27 mouse cellular contexts compared by ENCODE assay signal in genomic region chr4:145356234-145356633, GRCm38 (mm10). TPM values are rescaled to one million over a fixed set of nuclear protein-coding genes. Genes with fewer than 3 reads are reported as not detected.
"Had no signal": no experiment of that assay in that cellular context is flagged by ENCODE, and none has a peak within 500 bp of the region (broad histone marks: within the 10 kb centered on the region; RNA-seq: fewer than 3 reads in every experiment).

No protein-coding gene starts in this region.

- H3K9ac ChIP-seq: heart, embryonic 13.5 days; heart, embryonic 15.5 days; hindbrain, embryonic 13.5 days; hindbrain, embryonic 15.5 days; limb, embryonic 13.5 days; limb, embryonic 15.5 days; liver, embryonic 12.5 days; liver, embryonic 14.5 days had no signal

- H3K27ac ChIP-seq: heart, adult 2 months; heart, embryonic 13.5 days; heart, embryonic 15.5 days; hindbrain, embryonic 13.5 days; hindbrain, embryonic 15.5 days; hindbrain, postnatal 0 days; kidney, postnatal 0 days; limb, embryonic 13.5 days; limb, embryonic 15.5 days; liver, embryonic 12.5 days; liver, embryonic 14.5 days had no signal

- H3K27me3 ChIP-seq: heart, embryonic 13.5 days; heart, embryonic 15.5 days; hindbrain, embryonic 13.5 days; hindbrain, embryonic 15.5 days; limb, embryonic 13.5 days; limb, embryonic 15.5 days; liver, embryonic 12.5 days had no signal

- H3K4me1 ChIP-seq: heart, embryonic 13.5 days; heart, embryonic 15.5 days; hindbrain, embryonic 13.5 days; hindbrain, embryonic 15.5 days; limb, embryonic 13.5 days; limb, embryonic 15.5 days; liver, embryonic 12.5 days had no signal

- ATAC-seq: hindbrain, postnatal 0 days; intestine, embryonic 16.5 days; liver, embryonic 12.5 days had no signal

- DNase-seq: gastrocnemius, postnatal 14 days; heart, adult 11 months; heart, adult 2 months; heart, postnatal 14 days; heart, postnatal 36 days; kidney, adult 11 months; kidney, adult 2 months; kidney, adult 9 months; kidney, postnatal 14 days; kidney, postnatal 36 days; layer of hippocampus, adult 9-11 months; layer of hippocampus, postnatal 36 days; left cerebral cortex, postnatal 4 days had no signal

- H3K4me3 ChIP-seq: heart, adult 2 months; heart, embryonic 13.5 days; heart, embryonic 15.5 days; hindbrain, embryonic 13.5 days; hindbrain, embryonic 15.5 days; limb, embryonic 13.5 days; limb, embryonic 15.5 days; liver, embryonic 12.5 days had no signal

- H3K36me3 ChIP-seq: heart, embryonic 13.5 days; heart, embryonic 15.5 days; hindbrain, embryonic 13.5 days; hindbrain, embryonic 15.5 days; limb, embryonic 13.5 days; limb, embryonic 15.5 days; liver, embryonic 12.5 days had no signal

- H3K9me3 ChIP-seq: heart, embryonic 13.5 days; heart, embryonic 15.5 days; hindbrain, embryonic 13.5 days; hindbrain, embryonic 15.5 days; limb, embryonic 13.5 days; limb, embryonic 15.5 days; liver, embryonic 12.5 days had no signal

RNA-seq across cellular contexts. Expression of gene Tnfrsf8, which starts 41.3 kb away (rescaled TPM):
- total RNA-seq: gastrocnemius, adult 18-20 months; hematopoietic stem cell, adult 5-6 weeks had no signal
- polyA plus RNA-seq: intestine, embryonic 14.5 days; intestine, embryonic 16.5 days; liver, embryonic 12.5 days had no signal
